Mouse (Mus musculus) MEL (cell line): ENCODE results near the gene Ccdc185. TPM values are rescaled to one million over a fixed set of nuclear protein-coding genes. Genes with fewer than 3 reads are reported as not detected.

Source experiments
- DNase-seq: peaks from one replicate; pipeline ENCODE4 v3.0.0; 2011; ENCODE audit warnings: low read depth, low spot score
- H3K27ac ChIP-seq: 2 replicates; pipeline ENCODE4 v1.5.1; 2012; ENCODE audit warnings: low read depth, mild to moderate bottlenecking, control low read depth, low read length, moderate library complexity; ENCODE audit not compliant: control insufficient read depth
- H3K27me3 ChIP-seq, 2 experiments: fragments of 150-350 bp in 1 of 2; sonication (generic) in 1 of 2; 2 replicates each; pipeline ENCODE4 v1.6.1; 2012; ENCODE audit warnings: low read length in 2 of 2, mild to moderate bottlenecking in 2 of 2, improper control_type of control experiment in 1 of 2, moderate library complexity in 1 of 2; ENCODE audit not compliant: insufficient read depth in 2 of 2, control insufficient read depth in 1 of 2
- H3K36me3 ChIP-seq, 2 experiments: 2 replicates each; pipeline ENCODE4 v1.6.1; 2012 to 2014; ENCODE audit warnings: low read length in 2 of 2, improper control_type of control experiment in 1 of 2, inconsistent platforms in 1 of 2, mild to moderate bottlenecking in 1 of 2; ENCODE audit not compliant: insufficient read depth in 2 of 2, control insufficient read depth in 1 of 2
- H3K4me1 ChIP-seq, 2 experiments: fragments of 150-350 bp in 1 of 2; sonication (generic) in 1 of 2; 2 replicates each; pipeline ENCODE4 v1.6.1; 2012; ENCODE audit warnings: low read length in 2 of 2, improper control_type of control experiment in 1 of 2, mild to moderate bottlenecking in 1 of 2; ENCODE audit not compliant: insufficient read depth in 2 of 2, control insufficient read depth in 1 of 2
- H3K4me3 ChIP-seq, 2 experiments: fragments of 150-350 bp in 1 of 2; sonication (generic) in 1 of 2; 2 replicates each; pipeline ENCODE4 v1.5.1; 2012; ENCODE audit warnings: low read depth in 2 of 2, low read length in 2 of 2, mild to moderate bottlenecking in 2 of 2, moderate library complexity in 2 of 2, control low read depth in 1 of 2, improper control_type of control experiment in 1 of 2; ENCODE audit not compliant: control insufficient read depth in 1 of 2, insufficient read depth in 1 of 2
- H3K79me2 ChIP-seq: 2 replicates; pipeline ENCODE4 v1.6.1; 2012; ENCODE audit warnings: mild to moderate bottlenecking, low read length, moderate library complexity; ENCODE audit not compliant: control insufficient read depth, poor library complexity, insufficient read depth
- H3K9ac ChIP-seq: 2 replicates; pipeline ENCODE4 v1.6.1; 2012; ENCODE audit warnings: low read depth, mild to moderate bottlenecking, control low read depth, low read length, moderate library complexity; ENCODE audit not compliant: control insufficient read depth, poor library complexity, severe bottlenecking
- H3K9me3 ChIP-seq: fragments of 150-350 bp; sonication (generic); replicated peaks from 2 replicates; pipeline ENCODE4 v1.6.1; 2012; ENCODE audit warnings: mild to moderate bottlenecking, low read length, improper control_type of control experiment, moderate library complexity; ENCODE audit not compliant: insufficient read depth
- BHLHE40 ChIP-seq: IDR thresholded peaks from 2 replicates; pipeline ENCODE4 v1.6.1; 2012; ENCODE audit warnings: low read depth, mild to moderate bottlenecking, inconsistent platforms, low read length, improper control_type of control experiment, borderline replicate concordance
- CHD2 ChIP-seq: IDR thresholded peaks from 2 replicates; pipeline ENCODE4 v1.6.1; 2011; ENCODE audit warnings: low read length, improper control_type of control experiment
- E2F4 ChIP-seq: IDR thresholded peaks from 2 replicates; pipeline ENCODE4 v1.6.1; 2011; ENCODE audit warnings: low read depth, low read length, improper control_type of control experiment, borderline replicate concordance
- EP300 ChIP-seq, 2 experiments: IDR thresholded peaks; 2 replicates each; pipeline ENCODE4 v1.6.1; 2011; ENCODE audit warnings: improper control_type of control experiment in 2 of 2, low read length in 2 of 2, low read depth in 1 of 2, mild to moderate bottlenecking in 1 of 2
- ETS1 ChIP-seq: IDR thresholded peaks from 2 replicates; pipeline ENCODE4 v1.6.1; 2012; ENCODE audit warnings: low read depth, mild to moderate bottlenecking, inconsistent platforms, low read length, improper control_type of control experiment, moderate library complexity
- JUND ChIP-seq: IDR thresholded peaks from 2 replicates; pipeline ENCODE4 v1.6.1; 2011; ENCODE audit warnings: low read depth, mild to moderate bottlenecking, improper control_type of control experiment, low read length
- MAZ ChIP-seq: IDR thresholded peaks from 2 replicates; pipeline ENCODE4 v1.6.1; 2012; ENCODE audit warnings: low read depth, mild to moderate bottlenecking, inconsistent platforms, low read length, improper control_type of control experiment
- MXI1 ChIP-seq: IDR thresholded peaks from 2 replicates; pipeline ENCODE4 v1.6.1; 2011; ENCODE audit warnings: mild to moderate bottlenecking, low read depth, low read length, improper control_type of control experiment
- NELFE ChIP-seq: IDR thresholded peaks from 2 replicates; pipeline ENCODE4 v1.6.1; 2011; ENCODE audit warnings: low read depth, low read length, improper control_type of control experiment
- POLR2A ChIP-seq, 2 experiments: IDR thresholded peaks; 2 replicates each; pipeline ENCODE4 v1.6.1; 2011 to 2012; ENCODE audit warnings: low read length in 2 of 2, mild to moderate bottlenecking in 2 of 2, control low read depth in 1 of 2, improper control_type of control experiment in 1 of 2, low read depth in 1 of 2, moderate library complexity in 1 of 2; ENCODE audit not compliant: control insufficient read depth in 1 of 2, insufficient read depth in 1 of 2, poor library complexity in 1 of 2
- POLR2AphosphoS5 ChIP-seq: IDR thresholded peaks from 2 replicates; pipeline ENCODE4 v1.6.1; 2012; ENCODE audit warnings: low read depth, borderline replicate concordance, mild to moderate bottlenecking, inconsistent platforms, low read length, moderate library complexity, mixed read lengths
- RAD21 ChIP-seq: IDR thresholded peaks from 2 replicates; pipeline ENCODE4 v1.6.1; 2011; ENCODE audit warnings: mild to moderate bottlenecking, low read depth, low read length, improper control_type of control experiment
- SIN3A ChIP-seq: IDR thresholded peaks from 2 replicates; pipeline ENCODE4 v1.6.1; 2012; ENCODE audit warnings: low read length, improper control_type of control experiment, inconsistent platforms
- SMC3 ChIP-seq: IDR thresholded peaks from 2 replicates; pipeline ENCODE4 v1.6.1; 2011; ENCODE audit warnings: low read depth, low read length, improper control_type of control experiment
- USF2 ChIP-seq, 2 experiments: IDR thresholded peaks; 2 replicates each; pipeline ENCODE4 v1.6.1; 2011 to 2012; ENCODE audit warnings: improper control_type of control experiment in 2 of 2, low read length in 2 of 2, borderline replicate concordance in 1 of 2, inconsistent platforms in 1 of 2, low read depth in 1 of 2, mild to moderate bottlenecking in 1 of 2; ENCODE audit not compliant: insufficient read depth in 1 of 2
- ZC3H11A ChIP-seq: IDR thresholded peaks from 2 replicates; pipeline ENCODE4 v1.6.1; 2012; ENCODE audit warnings: low read depth, mild to moderate bottlenecking, inconsistent platforms, low read length, improper control_type of control experiment
- ZNF384 ChIP-seq: IDR thresholded peaks from 2 replicates; pipeline ENCODE4 v1.6.1; 2012; ENCODE audit warnings: low read depth, mild to moderate bottlenecking, inconsistent platforms, low read length, improper control_type of control experiment
- polyA plus RNA-seq, 2 experiments: library from polyadenylated mRNA; stranded (reverse) in 1 of 2; unstranded in 1 of 2; fragments of >175 nt in 1 of 2; fragments of >200 nt in 1 of 2; gene quantifications; 2 replicates each; pipeline versions ENCODE4 v1.2.1 to v1.2.4; 2012; ENCODE audit warnings: low replicate concordance in 2 of 2, low read depth in 1 of 2; ENCODE audit not compliant: insufficient read length in 2 of 2, insufficient read depth in 1 of 2, missing spikeins in 1 of 2
- total RNA-seq: library from RNA; depleted of rRNA; stranded (reverse); fragments of 300-350 nt; gene quantifications from 2 replicates; pipeline ENCODE4 v1.2.3, GENCODE M21; 2012

Gene Ccdc185
- total and polyA plus RNA-seq, 3 experiments: not detected

GRCm38 (mm10) chr1:182747081-182747480 lies 1.9 kb downstream of the Ccdc185 start:
- Histone ChIP-seq H3K4me3 (no peak overlapping the region), H3K27me3 (no peaks in the 10 kb centered on the region), H3K4me1 (no peaks in the 10 kb centered on the region), H3K9me3 (no peaks in the 10 kb centered on the region), H3K36me3 (no peaks in the 10 kb centered on the region), H3K27ac (no peak overlapping the region), H3K9ac (no peak overlapping the region), H3K79me2 (no peaks in the 10 kb centered on the region)
- no peak for TF ChIP-seq EP300 (IDR thresholded peaks at IDR 0.05; ENCODE audit: low read depth in 1 of 2, low read length in 2 of 2)
- TF ChIP-seq SMC3: no peak
- TF ChIP-seq E2F4: no peak
- no peak for TF ChIP-seq MAZ
- no peak for TF ChIP-seq POLR2AphosphoS5
- TF ChIP-seq CHD2: no peak
- no peak for TF ChIP-seq JUND
- TF ChIP-seq POLR2A (IDR thresholded peaks at IDR 0.05; ENCODE audit: control insufficient read depth in 1 of 2, insufficient read depth in 1 of 2, low read depth in 1 of 2, low read length in 2 of 2, poor library complexity in 1 of 2): no peak
- no peak for TF ChIP-seq USF2 (IDR thresholded peaks at IDR 0.05; ENCODE audit: borderline replicate concordance in 1 of 2, insufficient read depth in 1 of 2, low read depth in 1 of 2, low read length in 2 of 2)
- no peak for TF ChIP-seq MXI1
- no peak for TF ChIP-seq ZNF384
- TF ChIP-seq ETS1: no peak
- no peak for DNase-seq

GRCm38 (mm10) chr1:182735891-182736290 lies 13.1 kb downstream of the Ccdc185 start:
- H3K9ac ChIP-seq: no peak overlapping the region
- DNase-seq: no peak
- no peaks in the 10 kb centered on the region; a peak in 1 of 4 replicates for H3K27me3 ChIP-seq
- no peaks in the 10 kb centered on the region for H3K79me2 ChIP-seq
- no peaks in the 10 kb centered on the region for H3K9me3 ChIP-seq
- H3K4me3 ChIP-seq: no peak overlapping the region
- no peak overlapping the region for H3K27ac ChIP-seq
- H3K36me3 ChIP-seq: no peaks in the 10 kb centered on the region
- TF ChIP-seq MXI1 (no peak), SIN3A (no peak), ZC3H11A (no peak), POLR2A (IDR thresholded peaks at IDR 0.05; ENCODE audit: control insufficient read depth in 1 of 2, insufficient read depth in 1 of 2, low read depth in 1 of 2, low read length in 2 of 2, poor library complexity in 1 of 2) (no peak), RAD21 (no peak), NELFE (no peak), BHLHE40 (no peak)
- no peaks in the 10 kb centered on the region for H3K4me1 ChIP-seq
